Mouse (Mus musculus) embryonic fibroblast, embryonic 13.5 days (primary cell): Measurements from ENCODE around the gene Erf.

ENCODE experiments used
- CTCF ChIP-seq: IDR thresholded peaks from 2 replicates; pipeline ENCODE4 v1.5.1; 2011; ENCODE audit warnings: mild to moderate bottlenecking, control low read depth, low read length, moderate library complexity, borderline replicate concordance; ENCODE audit not compliant: insufficient read depth
- POLR2A ChIP-seq: IDR thresholded peaks from 2 replicates; pipeline ENCODE4 v1.6.1; 2011; ENCODE audit warnings: low read depth, mild to moderate bottlenecking, control low read depth, low read length, moderate library complexity

GRCm38 (mm10) chr7:25261896-25262295 lies 11.3 kb upstream of the Erf start:
- TF ChIP-seq POLR2A (no peak), CTCF (no peak)
